In genomic region chr6:66897994-66898393, GRCm38 (mm10) we compare ENCODE assay signal across 8 mouse cellular contexts. TPM values are rescaled to one million over a fixed set of nuclear protein-coding genes. Genes with fewer than 3 reads are reported as not detected.
DNase-seq lines count a peak whose midpoint lies in the region; ATAC-seq and TF ChIP-seq lines count a peak whose summit lies in the region.
"Had no signal": no experiment of that assay in that cellular context is flagged by ENCODE, and none has a peak within 500 bp of the region (broad histone marks: within the 10 kb centered on the region; RNA-seq: fewer than 3 reads in every experiment).

No protein-coding gene starts in this region.

- intact Hi-C loops in left cerebral cortex, adult 2 months (cut with DNase I): loop anchor here (2.0 to 5.0 kb wide), 2 partner anchors 35 to 139 kb away; partner anchors contain the start of gene Gadd45a
- intact Hi-C loops in left cerebral cortex, postnatal 4 days (cut with DNase I): no loop called here

- WGBS in embryonic facial prominence, embryonic 14.5 days: 45% methylated on average over 4 of the region's 4 CpGs
- 20% methylated on average over 4 of the region's 4 CpGs for WGBS in intestine, embryonic 15.5 days
- WGBS in neural tube, embryonic 13.5 days: 36% methylated on average over 4 of the region's 4 CpGs

- H3K4me3 ChIP-seq in left cerebral cortex, adult 2 months: peak overlapping the region; percentile 82
- peak overlapping the region; percentile 89; the same call in 1 of the 2 replicates for H3K4me3 ChIP-seq in embryonic facial prominence, embryonic 14.5 days (ENCODE audit: low read depth, low read length)
- H3K4me3 ChIP-seq in intestine, embryonic 15.5 days (replicated peaks): peak overlapping the region; percentile 84
- H3K4me3 ChIP-seq in neural tube, embryonic 13.5 days: peak overlapping the region; percentile 72

- no peak for DNase-seq in left cerebral cortex, adult 2 months (ENCODE audit: extremely low spot score in 1 of 2, low spot score in 2 of 2)
- no peak for DNase-seq in left cerebral cortex, postnatal 4 days
- DNase-seq in embryonic facial prominence, embryonic 14.5 days (ENCODE audit: low spot score): peak; percentile 4
- DNase-seq in c-Kit-positive CD71-positive TER-119-positive erythroid progenitor cells, embryonic 14.5 days (ENCODE audit: low spot score): no peak
- no peak for DNase-seq in urinary bladder, postnatal 14 days (ENCODE audit: low spot score)
- DNase-seq: thymus, postnatal 36 days had no signal

- no peaks in the 10 kb centered on the region for H3K36me3 ChIP-seq in embryonic facial prominence, embryonic 14.5 days (ENCODE audit: control insufficient read depth, insufficient read depth, low read length)
- H3K36me3 ChIP-seq in intestine, embryonic 15.5 days: no peaks in the 10 kb centered on the region
- H3K36me3 ChIP-seq in neural tube, embryonic 13.5 days: no peaks in the 10 kb centered on the region

- TF ChIP-seq CTCF in left cerebral cortex, adult 2 months (IDR thresholded peaks at IDR 0.05): no peak

- H3K9me3 ChIP-seq in embryonic facial prominence, embryonic 14.5 days (ENCODE audit: control insufficient read depth, low read length): no peaks in the 10 kb centered on the region
- no peaks in the 10 kb centered on the region for H3K9me3 ChIP-seq in intestine, embryonic 15.5 days
- H3K9me3 ChIP-seq in neural tube, embryonic 13.5 days: no peaks in the 10 kb centered on the region

- H3K9ac ChIP-seq in embryonic facial prominence, embryonic 14.5 days (ENCODE audit: low read depth, low read length): no peak overlapping the region
- no peak overlapping the region for H3K9ac ChIP-seq in intestine, embryonic 15.5 days
- H3K9ac ChIP-seq in neural tube, embryonic 13.5 days: 0 out of 2 replicates have a peak overlapping the region, but pooled peaks have one; percentile 26

- peak overlapping the region; percentile 19; the same call in 1 of the 2 replicates for H3K27ac ChIP-seq in left cerebral cortex, adult 2 months
- H3K27ac ChIP-seq in embryonic facial prominence, embryonic 14.5 days (replicated peaks; ENCODE audit: low read depth, low read length): no peak overlapping the region
- H3K27ac ChIP-seq in intestine, embryonic 15.5 days: 0 out of 2 replicates have a peak overlapping the region, but pooled peaks have one; percentile 83
- 0 out of 2 replicates have a peak overlapping the region, but pooled peaks have one; percentile 30 for H3K27ac ChIP-seq in neural tube, embryonic 13.5 days (replicated peaks)

- no peak for ATAC-seq in embryonic facial prominence, embryonic 14.5 days (ENCODE audit: low read depth)
- peak; percentile 40; the same call in 1 of the 2 replicates for ATAC-seq in intestine, embryonic 15.5 days
- ATAC-seq in neural tube, embryonic 13.5 days (ENCODE audit: low read depth): 0 out of 2 replicates have a peak, but pooled peaks have one; percentile 29

- no peaks in the 10 kb centered on the region for H3K27me3 ChIP-seq in embryonic facial prominence, embryonic 14.5 days (replicated peaks; ENCODE audit: control insufficient read depth, insufficient read depth, low read length)
- H3K27me3 ChIP-seq in intestine, embryonic 15.5 days (replicated peaks): no peaks in the 10 kb centered on the region
- peaks cover 2% of the 10 kb centered on the region; the same call in 1 of the 2 replicates for H3K27me3 ChIP-seq in neural tube, embryonic 13.5 days

- H3K4me1 ChIP-seq in embryonic facial prominence, embryonic 14.5 days (ENCODE audit: control insufficient read depth, insufficient read depth, low read length): peaks cover 7% of the 10 kb centered on the region; the same call in 1 of the 2 replicates
- H3K4me1 ChIP-seq in intestine, embryonic 15.5 days (replicated peaks): peaks cover 5% of the 10 kb centered on the region; the same call in 1 of the 2 replicates
- H3K4me1 ChIP-seq in neural tube, embryonic 13.5 days (replicated peaks): peaks cover 16% of the 10 kb centered on the region

- H3K4me2 ChIP-seq in embryonic facial prominence, embryonic 14.5 days (ENCODE audit: low read depth, low read length): peak overlapping the region; percentile 85
- H3K4me2 ChIP-seq in intestine, embryonic 15.5 days (replicated peaks): peak overlapping the region; percentile 83
- peak overlapping the region; percentile 79 for H3K4me2 ChIP-seq in neural tube, embryonic 13.5 days

RNA-seq across cellular contexts. Expression of gene Gng12, which starts 1.8 kb away (rescaled TPM):
- 10 to 100 TPM; 55.2 to 59.3 TPM for total RNA-seq in left cerebral cortex, adult 2 months (2021)
- 10 to 100 TPM; 49.1 to 54.0 TPM for total RNA-seq in left cerebral cortex, postnatal 4 days (2021)
- 91.8 and 99.9 TPM in 2 replicates for polyA plus RNA-seq in embryonic facial prominence, embryonic 14.5 days (2014; fragmentation: Nextera tagmentation; extraction: Ambion mirVana)
- polyA plus RNA-seq in intestine, embryonic 15.5 days (2015; fragmentation: Nextera tagmentation; extraction: Ambion mirVana): 144 and 147 TPM in 2 replicates
- 50.4 and 52.2 TPM in 2 replicates for polyA plus RNA-seq in neural tube, embryonic 13.5 days (2015; fragmentation: Nextera tagmentation; extraction: Ambion mirVana)
